In genomic region chr6:125175469-125175868, GRCm38 (mm10) we compare ENCODE assay signal across 22 mouse cellular contexts. TPM values are rescaled to one million over a fixed set of nuclear protein-coding genes. Genes with fewer than 3 reads are reported as not detected.
A peak's percentile ranks its signal among the peaks of the same experiment; 100 is the strongest.
DNase-seq lines count a peak whose midpoint lies in the region; TF ChIP-seq lines count a peak whose summit lies in the region.
"Had no signal": no experiment of that assay in that cellular context is flagged by ENCODE, and none has a peak within 500 bp of the region (broad histone marks: within the 10 kb centered on the region; RNA-seq: fewer than 3 reads in every experiment).

No protein-coding gene starts in this region.

- no peaks in the 10 kb centered on the region for H3K27me3 ChIP-seq in ES-Bruce4 (ENCODE audit: control insufficient read depth, insufficient read depth, low read length, poor library complexity, severe bottlenecking)
- H3K27me3 ChIP-seq: embryonic facial prominence, embryonic 13.5 days; embryonic facial prominence, embryonic 15.5 days; forebrain, embryonic 13.5 days; forebrain, embryonic 15.5 days had no signal

- H3K4me3 ChIP-seq in ES-Bruce4 (ENCODE audit: low read depth, low read length) = no peak overlapping the region
- no peak overlapping the region for H3K4me3 ChIP-seq in lung, adult 2 months (replicated peaks; ENCODE audit: extremely low read depth, low read depth, low read length)
- H3K4me3 ChIP-seq: embryonic facial prominence, embryonic 13.5 days; embryonic facial prominence, embryonic 15.5 days; erythroblast, embryonic 14.5 days; forebrain, embryonic 10.5 days; forebrain, embryonic 13.5 days; forebrain, embryonic 15.5 days had no signal

- DNase-seq in ES-CJ7 (ENCODE audit: low read depth, low spot score) (peak; percentile 76), ZHBTc4 (ENCODE audit: low read depth, low spot score) (peak; percentile 77)
- DNase-seq in lung, adult 2 months = no peak
- no peak for DNase-seq in thymus, postnatal 10 days (ENCODE audit: low spot score in 2 of 2)
- DNase-seq: adrenal gland, adult 2 months; adrenal gland, postnatal 10 days; adrenal gland, postnatal 25 days; cerebellum, adult 11 months; cerebellum, adult 18-20 months; cerebellum, adult 8-10 months; cerebellum, adult 9-11 months; cerebellum, postnatal 14 days; cerebellum, postnatal 36 days; embryo, embryonic 11 days; forebrain, postnatal 0 days had no signal

- WGBS in lung, adult 2 months = 88% methylated on average over 5 of the region's 5 CpGs

- TF ChIP-seq CTCF in ES-Bruce4 (IDR thresholded peaks at IDR 0.05; ENCODE audit: low read depth, low read length) = no peak
- TF ChIP-seq CTCF in lung, adult 2 months (IDR thresholded peaks at IDR 0.05; ENCODE audit: insufficient read depth, low read length) = no peak

- TF ChIP-seq POLR2A in ES-Bruce4 (IDR thresholded peaks at IDR 0.05; ENCODE audit: insufficient read depth, low read length) = no peak
- TF ChIP-seq POLR2A in lung, adult 2 months (IDR thresholded peaks at IDR 0.05; ENCODE audit: borderline replicate concordance, extremely low read depth, low read depth, low read length) = no peak

- peaks cover 82% of the 10 kb centered on the region for H3K36me3 ChIP-seq in ES-Bruce4 (ENCODE audit: control insufficient read depth, insufficient read depth, low read length, poor library complexity, severe bottlenecking)

- H3K4me1 ChIP-seq in ES-Bruce4 (ENCODE audit: control insufficient read depth, insufficient read depth, low read length) = peaks cover 7% of the 10 kb centered on the region
- no peaks in the 10 kb centered on the region for H3K4me1 ChIP-seq in lung, adult 2 months (ENCODE audit: control insufficient read depth, insufficient read depth, low read length)
- H3K4me1 ChIP-seq: embryonic facial prominence, embryonic 13.5 days; embryonic facial prominence, embryonic 15.5 days; forebrain, embryonic 10.5 days; forebrain, embryonic 13.5 days; forebrain, embryonic 15.5 days had no signal

- peak; percentile 68; the same call in 1 of the 2 replicates for TF ChIP-seq EP300 in ES-Bruce4 (IDR thresholded peaks at IDR 0.05; ENCODE audit: insufficient read depth, low read depth, low read length)

- H3K9ac ChIP-seq in ES-Bruce4 (ENCODE audit: low read depth, poor library complexity, severe bottlenecking) = no peak overlapping the region
- H3K9ac ChIP-seq: embryonic facial prominence, embryonic 13.5 days; embryonic facial prominence, embryonic 15.5 days; forebrain, embryonic 13.5 days; forebrain, embryonic 15.5 days; forebrain, postnatal 0 days had no signal

- peak overlapping the region; percentile 10; the same call in 1 of the 2 replicates for H3K27ac ChIP-seq in ES-Bruce4 (ENCODE audit: insufficient read depth, low read length)
- H3K27ac ChIP-seq: embryonic facial prominence, embryonic 13.5 days; embryonic facial prominence, embryonic 15.5 days; forebrain, embryonic 10.5 days; forebrain, embryonic 13.5 days; forebrain, embryonic 15.5 days had no signal

- H3K9me3 ChIP-seq in ES-Bruce4 (replicated peaks; ENCODE audit: control insufficient read depth, insufficient read depth, low read length, poor library complexity, severe bottlenecking) = no peaks in the 10 kb centered on the region
- H3K9me3 ChIP-seq: embryonic facial prominence, embryonic 13.5 days; embryonic facial prominence, embryonic 15.5 days; forebrain, embryonic 10.5 days; forebrain, embryonic 13.5 days; forebrain, embryonic 15.5 days had no signal

RNA-seq across cellular contexts. Expression of gene Gapdh, which starts 9.2 kb away (rescaled TPM):
- polyA plus RNA-seq in ES-Bruce4 (2011; ENCODE audit: insufficient read depth, insufficient read length, low read depth, missing spikeins) = 933 and 990 TPM in 2 replicates
- 1,317 and 1,826 TPM in 2 replicates for polyA plus RNA-seq in lung, adult 2 months (2012; rRNA removed)

RNA-seq across cellular contexts. Expression of gene Ncapd2, which starts 16.0 kb away (rescaled TPM):
- polyA plus RNA-seq in ES-Bruce4 (2011; ENCODE audit: insufficient read depth, insufficient read length, low read depth, missing spikeins) = 383 and 401 TPM in 2 replicates
- polyA plus RNA-seq in lung, adult 2 months (2012; rRNA removed) = 15.5 and 34.2 TPM in 2 replicates

RNA-seq across cellular contexts. Expression of gene Mrpl51, which starts 16.1 kb away (rescaled TPM):
- 113 TPM in 2 replicates for polyA plus RNA-seq in ES-Bruce4 (2011; ENCODE audit: insufficient read depth, insufficient read length, low read depth, missing spikeins)
- polyA plus RNA-seq in lung, adult 2 months (2012; rRNA removed) = 30.1 and 39.4 TPM in 2 replicates

RNA-seq across cellular contexts. Expression of gene Iffo1, which starts 30.4 kb away (rescaled TPM):
- 8.3 and 9.9 TPM in 2 replicates for polyA plus RNA-seq in ES-Bruce4 (2011; ENCODE audit: insufficient read depth, insufficient read length, low read depth, missing spikeins)
- polyA plus RNA-seq in lung, adult 2 months (2012; rRNA removed) = 45.0 and 51.0 TPM in 2 replicates

RNA-seq across cellular contexts. Expression of gene Vamp1, which starts 39.9 kb away (rescaled TPM):
- polyA plus RNA-seq in ES-Bruce4 (2011; ENCODE audit: insufficient read depth, insufficient read length, low read depth, missing spikeins) = 9.4 and 14.3 TPM in 2 replicates
- polyA plus RNA-seq in lung, adult 2 months (2012; rRNA removed) = 12.5 and 22.0 TPM in 2 replicates

Comparison
In these comparisons a context has a peak if more than half of its experiments do, and no peak if none do; other contexts are left out.
1. DNase-seq: peak in ES-CJ7 (single experiment) and ZHBTc4 (single experiment); none in lung, adult 2 months (single experiment) and thymus, postnatal 10 days (0 of 2).
2. RNA of gene Ncapd2, which starts 16.0 kb away (polyA plus RNA-seq): 383 to 401 TPM in ES-Bruce4; 15.5 to 34.2 TPM in lung, adult 2 months; every median in the first group is over 10 times any median in the second.